Mouse (Mus musculus): ENCODE measurements around the gene Mxd1.

DNA sequence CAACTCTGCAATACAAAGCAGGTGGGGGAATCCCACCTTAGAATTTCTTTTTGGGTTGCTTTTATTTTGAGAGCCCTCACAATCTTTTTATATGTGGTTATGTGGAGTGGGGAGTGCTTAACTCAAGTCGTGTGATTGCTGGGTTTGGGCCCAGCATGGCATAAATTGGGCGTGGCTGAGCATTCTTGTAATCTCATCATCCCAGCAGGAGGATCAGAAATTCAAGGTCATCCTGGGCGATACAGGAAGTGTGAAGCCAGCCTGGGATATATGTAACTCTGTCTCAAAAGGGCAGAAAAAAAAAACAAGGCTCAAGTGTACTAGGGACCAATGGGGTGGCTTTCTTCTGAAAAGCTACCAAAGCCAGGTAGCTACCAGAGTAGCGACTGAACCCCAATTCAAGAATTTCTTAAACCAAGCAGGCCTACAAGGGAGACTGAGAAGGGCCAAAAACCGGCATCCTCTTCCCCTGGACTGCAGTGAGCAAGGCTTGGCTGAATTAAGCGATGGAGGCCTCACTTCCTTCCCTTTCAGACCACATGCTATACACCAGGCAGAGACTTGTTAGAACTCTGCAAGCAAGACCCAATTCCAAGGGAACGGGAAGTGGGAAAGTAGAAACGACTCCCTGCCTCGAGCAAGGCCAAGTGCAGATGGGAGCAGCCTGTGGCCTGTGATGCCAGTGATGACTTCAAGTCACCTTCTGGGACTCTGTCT is 8.6 kb downstream of the Mxd1 start:
- TF ChIP-seq POLR2A (IDR thresholded peaks at IDR 0.05; ENCODE audit: borderline replicate concordance, extremely low read depth, insufficient read depth, insufficient read length, poor library complexity, severe bottlenecking) (no peak), CTCF (IDR thresholded peaks at IDR 0.05; ENCODE audit: borderline replicate concordance, extremely low read depth, insufficient read depth, insufficient read length) (no peak)

Measured in brain, embryonic 14.5 days (tissue).